Mouse (Mus musculus) midbrain, embryonic 14.5 days (tissue): ENCODE results near the gene Clec16a. TPM values are rescaled to one million over a fixed set of nuclear protein-coding genes. Genes with fewer than 3 reads are reported as not detected.

ENCODE experiments used
- ATAC-seq: fragments of 200-750 bp; cut with Nextera tagmentation; 2 replicates; pipeline ENCODE4 v1.8.0; 2017; ENCODE audit warnings: moderate number of reproducible peaks, moderate library complexity; ENCODE audit not compliant: low FRiP score, low TSS enrichment
- DNase-seq: peaks from one replicate; pipeline ENCODE4 v3.0.0-alpha.2; 2015
- H3K27ac ChIP-seq: fragments of 300-500 bp; sonication (generic); replicated peaks from 2 replicates; pipeline ENCODE4 v1.5.1; 2014; ENCODE audit warnings: mild to moderate bottlenecking, low read depth, low read length, moderate library complexity
- H3K27me3 ChIP-seq: fragments of 300-500 bp; sonication (generic); 2 replicates; pipeline ENCODE4 v1.6.1; 2014; ENCODE audit warnings: low read length, control low read depth, mixed read lengths; ENCODE audit not compliant: control insufficient read depth, insufficient read depth
- H3K36me3 ChIP-seq: fragments of 300-500 bp; sonication (generic); 2 replicates; pipeline ENCODE4 v1.6.1; 2014; ENCODE audit warnings: low read length, control low read depth; ENCODE audit not compliant: control insufficient read depth, insufficient read depth
- H3K4me1 ChIP-seq: fragments of 300-500 bp; sonication (generic); 2 replicates; pipeline ENCODE4 v1.6.1; 2014; ENCODE audit warnings: mild to moderate bottlenecking, antibody characterized with exemption, low read length, control low read depth; ENCODE audit not compliant: control insufficient read depth, insufficient read depth
- H3K4me2 ChIP-seq: fragments of 300-500 bp; sonication (generic); 2 replicates; pipeline ENCODE4 v1.6.1; 2014; ENCODE audit warnings: mild to moderate bottlenecking, low read length, moderate library complexity
- H3K4me3 ChIP-seq: fragments of 300-500 bp; sonication (generic); replicated peaks from 2 replicates; pipeline ENCODE4 v1.5.1; 2014; ENCODE audit warnings: low read depth, low read length
- H3K9ac ChIP-seq: fragments of 300-500 bp; sonication (generic); replicated peaks from 2 replicates; pipeline ENCODE4 v1.6.1; 2014; ENCODE audit warnings: mild to moderate bottlenecking, low read length, moderate library complexity
- H3K9me3 ChIP-seq: fragments of 300-500 bp; sonication (generic); 2 replicates; pipeline ENCODE4 v1.6.1; 2016; ENCODE audit warnings: low read length, control low read depth, mixed read lengths; ENCODE audit not compliant: control insufficient read depth
- WGBS: fragments of 180-500 bp; shearing (Covaris S2); extraction: QIAGEN DNeasy Blood & Tissue Kit; methylation state at CpG from one replicate; pipeline ENCODE4 v1.1.7; 2014; 5-methylcytosine and 5-hydroxymethylcytosine counted together
- polyA plus RNA-seq: library from polyadenylated mRNA; unstranded; fragments of >200 nt; fragmentation: Nextera tagmentation; extraction: Ambion mirVana; gene quantifications from 2 replicates; pipeline ENCODE4 v1.2.1, GENCODE M21; 2014

Clec16a gene
- polyA plus RNA-seq, 1 experiment from 2014 or later, result 78.4 TPM

GRCm38 (mm10) chr16:10567153-10567552 is 22.0 kb downstream of the Clec16a start:
- Histone ChIP-seq H3K4me2 (no peak overlapping the region), H3K36me3 (peaks cover 58% of the 10 kb centered on the region), H3K9ac (no peak overlapping the region), H3K4me3 (no peak overlapping the region), H3K9me3 (no peaks in the 10 kb centered on the region), H3K27me3 (no peaks in the 10 kb centered on the region), H3K4me1 (no peaks in the 10 kb centered on the region), H3K27ac (no peak overlapping the region)
- ATAC-seq (no peak), DNase-seq (no peak)
- 93% methylated on average over 4 of the region's 4 CpGs for WGBS

GRCm38 (mm10) chr16:10569809-10570395 is 24.8 kb downstream of the Clec16a start:
- H3K4me2 ChIP-seq, result no peak overlapping the region
- DNase-seq (no peak), ATAC-seq (no peak)
- H3K27ac ChIP-seq, result no peak overlapping the region
- peaks cover 74% of the 10 kb centered on the region for H3K36me3 ChIP-seq
- H3K4me1 ChIP-seq, result no peaks in the 10 kb centered on the region
- no peak overlapping the region for H3K9ac ChIP-seq
- H3K9me3 ChIP-seq, result no peaks in the 10 kb centered on the region
- no peak overlapping the region for H3K4me3 ChIP-seq
- WGBS, result 93% methylated on average over 5 of the region's 5 CpGs
- H3K27me3 ChIP-seq, result no peaks in the 10 kb centered on the region

GRCm38 (mm10) chr16:10570708-10571107 is 25.6 kb downstream of the Clec16a start:
- no peak for ATAC-seq
- no peak for DNase-seq
- WGBS, result 71% methylated on average over 1 of the region's 1 CpGs

GRCm38 (mm10) chr16:10571820-10572219 is 26.7 kb downstream of the Clec16a start:
- DNase-seq, result peak; percentile 44
- H3K27ac ChIP-seq, result no peak overlapping the region
- H3K36me3 ChIP-seq, result peaks cover 84% of the 10 kb centered on the region
- no peaks in the 10 kb centered on the region for H3K27me3 ChIP-seq
- H3K4me2 ChIP-seq, result no peak overlapping the region
- H3K4me1 ChIP-seq, result no peaks in the 10 kb centered on the region
- no peak overlapping the region for H3K9ac ChIP-seq
- ATAC-seq, result no peak
- 69% methylated on average over 2 of the region's 2 CpGs for WGBS
- H3K4me3 ChIP-seq, result no peak overlapping the region
- H3K9me3 ChIP-seq, result no peaks in the 10 kb centered on the region

More at GRCm38 (mm10) chr16:10570708-10571107, 25.6 kb downstream of the Clec16a start:
- H3K4me2 ChIP-seq, result no peak overlapping the region
- no peaks in the 10 kb centered on the region for H3K4me1 ChIP-seq
- H3K9me3 ChIP-seq, result no peaks in the 10 kb centered on the region
- H3K27ac ChIP-seq, result no peak overlapping the region
- H3K9ac ChIP-seq, result no peak overlapping the region
- no peaks in the 10 kb centered on the region for H3K27me3 ChIP-seq
- peaks cover 78% of the 10 kb centered on the region for H3K36me3 ChIP-seq
- no peak overlapping the region for H3K4me3 ChIP-seq

GRCm38 (mm10) chr16:10574936-10575335 is 29.8 kb downstream of the Clec16a start:
- H3K36me3 ChIP-seq, result peaks cover 87% of the 10 kb centered on the region

GRCm38 (mm10) chr16:10575915-10576314 is 30.8 kb downstream of the Clec16a start:
- H3K4me1 ChIP-seq, result no peaks in the 10 kb centered on the region
- H3K27ac ChIP-seq, result no peak overlapping the region
- DNase-seq (no peak), ATAC-seq (no peak)
- no peaks in the 10 kb centered on the region for H3K27me3 ChIP-seq
- H3K9me3 ChIP-seq, result no peaks in the 10 kb centered on the region
- peaks cover 95% of the 10 kb centered on the region for H3K36me3 ChIP-seq
- no peak overlapping the region for H3K4me3 ChIP-seq
- no peak overlapping the region for H3K4me2 ChIP-seq
- WGBS, result 88% methylated on average over 4 of the region's 4 CpGs
- no peak overlapping the region for H3K9ac ChIP-seq

More at GRCm38 (mm10) chr16:10574936-10575335, 29.8 kb downstream of the Clec16a start:
- 71% methylated on average over 2 of the region's 2 CpGs for WGBS
- no peaks in the 10 kb centered on the region for H3K9me3 ChIP-seq
- H3K4me2 ChIP-seq, result no peak overlapping the region
- no peak overlapping the region for H3K27ac ChIP-seq
- DNase-seq (no peak), ATAC-seq (no peak)
- no peak overlapping the region for H3K4me3 ChIP-seq
- no peaks in the 10 kb centered on the region for H3K27me3 ChIP-seq
- H3K9ac ChIP-seq, result no peak overlapping the region
- no peaks in the 10 kb centered on the region for H3K4me1 ChIP-seq

GRCm38 (mm10) chr16:10577548-10577947 is 32.4 kb downstream of the Clec16a start:
- H3K4me1 ChIP-seq, result no peaks in the 10 kb centered on the region
- no peak overlapping the region for H3K4me2 ChIP-seq
- no peak overlapping the region for H3K27ac ChIP-seq
- H3K4me3 ChIP-seq, result no peak overlapping the region
- no peak for DNase-seq
- H3K27me3 ChIP-seq, result no peaks in the 10 kb centered on the region
- no peaks in the 10 kb centered on the region for H3K9me3 ChIP-seq
- no peak for ATAC-seq
- WGBS, result 84% methylated on average over 5 of the region's 5 CpGs
- H3K36me3 ChIP-seq, result peaks cover 91% of the 10 kb centered on the region
- no peak overlapping the region for H3K9ac ChIP-seq

GRCm38 (mm10) chr16:10578376-10578775 is 33.2 kb downstream of the Clec16a start:
- Histone ChIP-seq H3K9ac (no peak overlapping the region), H3K9me3 (no peaks in the 10 kb centered on the region), H3K4me1 (no peaks in the 10 kb centered on the region), H3K36me3 (peaks cover 91% of the 10 kb centered on the region), H3K27ac (no peak overlapping the region), H3K27me3 (no peaks in the 10 kb centered on the region), H3K4me3 (no peak overlapping the region), H3K4me2 (no peak overlapping the region)
- DNase-seq, result no peak
- WGBS, result 89% methylated on average over 1 of the region's 1 CpGs
- no peak for ATAC-seq

GRCm38 (mm10) chr16:10581234-10581898 is 36.2 kb downstream of the Clec16a start:
- no peaks in the 10 kb centered on the region for H3K27me3 ChIP-seq
- DNase-seq (no peak), ATAC-seq (no peak)
- H3K4me3 ChIP-seq, result no peak overlapping the region
- H3K4me1 ChIP-seq, result no peaks in the 10 kb centered on the region
- no peak overlapping the region for H3K27ac ChIP-seq
- no peak overlapping the region for H3K4me2 ChIP-seq
- 86% methylated on average over 2 of the region's 2 CpGs for WGBS
- no peak overlapping the region for H3K9ac ChIP-seq
- no peaks in the 10 kb centered on the region for H3K9me3 ChIP-seq
- peaks cover 84% of the 10 kb centered on the region for H3K36me3 ChIP-seq
